Mouse (Mus musculus) thymus, postnatal 0 days (tissue): ENCODE results near the gene Cryzl2. TPM values are rescaled to one million over a fixed set of nuclear protein-coding genes. Genes with fewer than 3 reads are reported as not detected.

ENCODE experiments used
- DNase-seq: peaks from one replicate; pipeline ENCODE4 v3.0.0-alpha.2; 2015; ENCODE audit warnings: low spot score
- polyA plus RNA-seq: library from polyadenylated mRNA; unstranded; fragments of >200 nt; fragmentation: Nextera tagmentation; extraction: Ambion mirVana; gene quantifications from 2 replicates; pipeline ENCODE4 v1.2.1, GENCODE M21; 2015

Gene Cryzl2
- polyA plus RNA-seq, 1 experiment from 2014 or later, result 10.5 TPM

GRCm38 (mm10) chr1:157472716-157473115 is 14.3 kb downstream of the Cryzl2 start:
- DNase-seq, result no peak

GRCm38 (mm10) chr1:157474865-157475264 is 16.5 kb downstream of the Cryzl2 start:
- no peak for DNase-seq

GRCm38 (mm10) chr1:157476231-157476630 is 17.9 kb downstream of the Cryzl2 start:
- no peak for DNase-seq

- DNase-seq, result no peak
Measured at GRCm38 (mm10) chr1:157480090-157480489, 21.7 kb downstream of the Cryzl2 start.

- DNase-seq, result no peak
Measured at GRCm38 (mm10) chr1:157480901-157481300, 22.5 kb downstream of the Cryzl2 start.

GRCm38 (mm10) chr1:157481666-157482065 is 23.3 kb downstream of the Cryzl2 start:
- DNase-seq, result no peak

- DNase-seq, result no peak
Measured at GRCm38 (mm10) chr1:157484161-157484560, 25.8 kb downstream of the Cryzl2 start.

GRCm38 (mm10) chr1:157500657-157501056 is 42.3 kb downstream of the Cryzl2 start:
- DNase-seq, result no peak

GRCm38 (mm10) chr1:157501352-157501945 is 43.1 kb downstream of the Cryzl2 start:
- no peak for DNase-seq

- DNase-seq, result no peak
Measured at GRCm38 (mm10) chr1:157503071-157503470, 44.7 kb downstream of the Cryzl2 start.

- no peak for DNase-seq
Measured at GRCm38 (mm10) chr1:157506522-157506921, 48.1 kb downstream of the Cryzl2 start, which contains the start of gene Sec16b. Gene Sec16b (plus strand): TSS chr1:157506728.

- DNase-seq, result no peak
Measured at GRCm38 (mm10) chr1:157506995-157507595, 48.7 kb downstream of the Cryzl2 start.

GRCm38 (mm10) chr1:157507814-157508213 is 49.4 kb downstream of the Cryzl2 start:
- no peak for DNase-seq

- no peak for DNase-seq
Measured at GRCm38 (mm10) chr1:157512690-157513448, 54.5 kb downstream of the Cryzl2 start.

GRCm38 (mm10) chr1:157513559-157513958 is 55.2 kb downstream of the Cryzl2 start:
- no peak for DNase-seq

- DNase-seq, result no peak
Measured at GRCm38 (mm10) chr1:157514298-157514697, 55.9 kb downstream of the Cryzl2 start.

GRCm38 (mm10) chr1:157516838-157517808 is 58.7 kb downstream of the Cryzl2 start:
- no peak for DNase-seq

- DNase-seq, result no peak
Measured at GRCm38 (mm10) chr1:157518111-157518523, 59.7 kb downstream of the Cryzl2 start.

- DNase-seq, result no peak
Measured at GRCm38 (mm10) chr1:157519396-157519795, 61.0 kb downstream of the Cryzl2 start.

- DNase-seq, result no peak
Measured at GRCm38 (mm10) chr1:157522322-157522721, 63.9 kb downstream of the Cryzl2 start.

- no peak for DNase-seq
Measured at GRCm38 (mm10) chr1:157524775-157525174, 66.4 kb downstream of the Cryzl2 start.
